Mouse (Mus musculus): ENCODE measurements at regions not wholly inside any gene's neighbourhood (a gene's known extent, or its start where the extent isn't known, plus 50 kb on each side); places are given as distances from the start of the nearest gene placed in this dataset.

DNA sequence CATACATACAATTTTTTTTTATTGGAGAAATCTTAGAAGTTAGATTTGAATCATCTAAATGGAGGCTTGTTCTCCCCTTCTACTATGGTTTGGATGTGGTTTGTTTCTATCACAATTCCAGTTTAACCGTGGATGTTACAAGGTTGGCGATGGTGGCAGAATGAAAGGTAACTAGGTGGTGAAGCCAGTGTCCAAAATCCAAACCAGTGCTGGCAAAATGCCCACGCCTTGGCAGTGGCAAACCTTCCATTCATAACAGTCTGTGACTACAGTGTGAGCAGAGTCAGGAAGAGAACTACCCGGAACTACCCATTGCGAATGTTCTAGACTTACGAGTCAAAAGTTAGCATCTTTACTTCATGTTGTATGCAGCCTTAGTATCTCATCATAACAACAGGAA, 163.6 kb upstream of the Ccdc122 start:
- no peak for TF ChIP-seq POLR2A (IDR thresholded peaks at IDR 0.05; ENCODE audit: insufficient read depth, low read length)
- no peak for TF ChIP-seq CTCF (IDR thresholded peaks at IDR 0.05; ENCODE audit: low read depth, low read length)

Measured in ES-Bruce4 (cell line).